Mouse (Mus musculus): ENCODE results near the gene Endod1. TPM values are rescaled to one million over a fixed set of nuclear protein-coding genes. Genes with fewer than 3 reads are reported as not detected.
"Not testable (repeated sequence)": the region's sequence is repeated elsewhere in the genome, so short reads cannot be mapped to it uniquely, and the experiment has no call there.

Endod1 gene
- polyA plus RNA-seq, 1 experiment from 2014 or later: 26.3 TPM

DNA sequence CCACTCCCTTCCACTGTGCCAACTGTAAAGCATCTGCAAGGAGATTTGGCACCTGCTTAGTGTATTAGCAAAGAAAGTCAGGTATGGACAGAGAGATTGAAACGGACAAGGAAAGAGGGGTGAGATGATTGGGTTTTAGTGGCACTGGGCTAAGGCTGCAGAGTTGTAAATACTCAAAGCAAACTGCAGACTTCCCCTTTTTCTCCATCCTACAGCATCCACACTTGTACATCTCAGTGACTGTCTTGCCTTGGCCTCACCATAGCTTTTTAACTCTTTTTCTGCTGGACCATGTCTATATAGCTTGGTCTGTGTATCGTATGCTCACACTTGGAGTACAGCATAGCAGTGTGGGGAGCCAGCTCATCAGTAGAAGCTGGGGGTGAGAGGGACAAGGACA is 30.5 kb downstream of the Endod1 start:
- no peaks in the 10 kb centered on the region for H3K9me3 ChIP-seq

DNA sequence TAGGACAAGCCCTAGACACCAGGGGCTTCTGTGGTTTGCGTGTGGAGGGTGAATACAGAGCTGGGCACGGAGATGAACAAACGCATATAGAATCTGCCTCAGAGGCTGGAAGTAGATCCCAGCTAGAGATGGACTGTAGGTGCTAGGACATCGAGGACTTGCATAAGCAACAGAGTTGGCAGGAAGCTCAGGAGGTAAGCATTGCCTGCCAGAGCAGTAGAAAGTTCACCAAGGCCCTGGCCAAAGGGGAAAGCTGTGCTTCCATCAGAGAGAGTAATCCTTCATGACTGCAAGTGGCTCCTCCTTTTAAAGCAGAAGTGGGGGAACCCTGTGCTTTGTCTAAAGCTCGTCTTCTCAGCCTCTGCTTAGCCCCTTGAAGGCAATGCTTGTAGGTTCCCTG is 31.9 kb downstream of the Endod1 start:
- Histone ChIP-seq H3K4me1 (no peaks in the 10 kb centered on the region), H3K4me3 (replicated peaks) (no peak overlapping the region), H3K27me3 (replicated peaks) (no peaks in the 10 kb centered on the region), H3K9me3 (no peaks in the 10 kb centered on the region), H3K4me2 (no peak overlapping the region), H3K9ac (no peak overlapping the region), H3K36me3 (no peaks in the 10 kb centered on the region), H3K27ac (no peak overlapping the region)
- WGBS: 80% methylated on average over 5 of the region's 5 CpGs
- ATAC-seq (ENCODE audit: insufficient read depth, low FRiP score, low read depth): no peak

More for the DNA sequence above, 30.5 kb downstream of the Endod1 start:
- H3K4me1 ChIP-seq: no peaks in the 10 kb centered on the region
- H3K9ac ChIP-seq: no peak overlapping the region
- H3K4me3 ChIP-seq (replicated peaks): no peak overlapping the region
- no peak for ATAC-seq (ENCODE audit: insufficient read depth, low FRiP score, low read depth)
- H3K27ac ChIP-seq: no peak overlapping the region
- H3K27me3 ChIP-seq (replicated peaks): no peaks in the 10 kb centered on the region
- 69% methylated on average over 2 of the region's 2 CpGs for WGBS
- H3K4me2 ChIP-seq: no peak overlapping the region
- no peaks in the 10 kb centered on the region for H3K36me3 ChIP-seq

DNA sequence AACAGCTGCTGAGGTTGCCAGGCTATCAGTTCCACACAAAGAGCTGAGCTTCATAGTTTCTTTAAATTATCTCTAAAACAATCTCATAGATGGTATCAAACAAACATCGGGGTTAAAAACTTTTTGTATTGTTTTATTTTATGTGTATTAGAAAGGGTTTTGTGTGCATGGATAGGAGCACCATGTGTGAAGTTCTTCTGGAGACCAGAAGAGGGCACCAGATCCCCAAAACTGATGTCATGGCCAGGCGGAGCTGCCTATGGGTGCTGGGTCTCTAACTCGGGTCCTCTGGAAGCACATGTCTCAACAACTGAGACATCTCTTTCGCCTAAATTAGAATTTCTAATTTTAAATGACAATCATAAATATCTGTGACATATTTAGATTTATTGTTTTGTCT is 32.9 kb downstream of the Endod1 start:
- Histone ChIP-seq H3K4me3 (replicated peaks) (no peak overlapping the region), H3K27ac (no peak overlapping the region), H3K4me2 (no peak overlapping the region), H3K9me3 (no peaks in the 10 kb centered on the region), H3K9ac (no peak overlapping the region), H3K27me3 (replicated peaks) (no peaks in the 10 kb centered on the region), H3K4me1 (no peaks in the 10 kb centered on the region), H3K36me3 (no peaks in the 10 kb centered on the region)
- ATAC-seq (ENCODE audit: insufficient read depth, low FRiP score, low read depth): no peak
- 53% methylated on average over 4 of the region's 4 CpGs for WGBS

DNA sequence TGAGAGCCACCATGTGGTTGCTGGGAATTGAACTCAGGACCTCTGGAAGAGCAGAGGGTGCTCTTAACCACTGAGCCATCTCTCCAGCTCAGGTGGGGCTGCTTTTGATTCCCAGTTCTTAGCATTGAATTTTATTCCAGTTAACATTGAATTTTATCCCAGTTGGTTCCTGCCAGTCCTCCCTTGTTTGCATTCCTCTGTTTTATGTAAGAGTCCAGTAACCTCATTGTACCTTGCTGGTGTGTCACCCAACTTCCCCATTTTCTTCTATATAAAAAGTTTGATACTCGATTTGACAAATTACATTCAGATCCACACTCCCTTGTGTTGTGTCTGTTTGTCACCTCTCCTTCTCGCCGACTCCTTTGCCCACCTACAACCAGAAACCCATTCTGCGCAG is 35.4 kb downstream of the Endod1 start:
- not testable (repeated sequence) for H3K36me3 ChIP-seq; H3K27me3 ChIP-seq (replicated peaks); H3K9ac ChIP-seq; H3K4me1 ChIP-seq; H3K27ac ChIP-seq; ATAC-seq (ENCODE audit: insufficient read depth, low FRiP score, low read depth); H3K4me3 ChIP-seq (replicated peaks); H3K9me3 ChIP-seq; H3K4me2 ChIP-seq
- WGBS: 88% methylated on average over 4 of the region's 4 CpGs

DNA sequence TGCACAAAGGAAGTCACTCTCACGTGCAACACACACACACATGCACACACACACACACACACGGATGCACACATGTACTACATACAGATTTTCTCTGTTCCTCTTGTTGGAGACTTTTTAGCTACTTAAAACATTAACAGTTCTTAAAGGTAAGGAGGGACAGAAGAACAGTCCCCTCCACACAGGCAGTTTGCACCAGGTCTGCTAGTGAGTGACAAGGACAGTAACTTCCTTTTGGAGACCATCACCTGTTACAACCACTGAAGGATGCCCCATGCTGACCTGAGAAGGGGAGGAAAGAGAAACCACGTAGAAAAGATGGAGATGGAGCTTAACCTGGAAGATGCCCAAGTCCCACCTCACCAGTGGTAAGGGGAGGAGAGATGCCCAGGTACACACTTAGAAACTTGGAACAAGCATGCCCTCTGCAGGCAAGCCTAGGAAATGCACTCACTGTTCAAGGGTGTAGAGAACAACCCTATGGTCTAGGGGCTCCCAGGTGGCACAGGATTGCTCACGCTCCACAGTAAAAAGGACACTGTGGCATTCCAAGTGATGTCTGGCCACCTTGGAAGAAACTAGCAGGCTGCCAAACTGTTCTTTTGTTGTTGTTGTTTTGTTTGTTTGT is 39.2 kb downstream of the Endod1 start:
- Histone ChIP-seq H3K27ac (no peak overlapping the region), H3K27me3 (replicated peaks) (no peaks in the 10 kb centered on the region), H3K9ac (no peak overlapping the region), H3K4me1 (no peaks in the 10 kb centered on the region), H3K36me3 (no peaks in the 10 kb centered on the region), H3K9me3 (no peaks in the 10 kb centered on the region), H3K4me3 (replicated peaks) (no peak overlapping the region), H3K4me2 (no peak overlapping the region)
- ATAC-seq (ENCODE audit: insufficient read depth, low FRiP score, low read depth): no peak
- 57% methylated on average over 4 of the region's 4 CpGs for WGBS

DNA sequence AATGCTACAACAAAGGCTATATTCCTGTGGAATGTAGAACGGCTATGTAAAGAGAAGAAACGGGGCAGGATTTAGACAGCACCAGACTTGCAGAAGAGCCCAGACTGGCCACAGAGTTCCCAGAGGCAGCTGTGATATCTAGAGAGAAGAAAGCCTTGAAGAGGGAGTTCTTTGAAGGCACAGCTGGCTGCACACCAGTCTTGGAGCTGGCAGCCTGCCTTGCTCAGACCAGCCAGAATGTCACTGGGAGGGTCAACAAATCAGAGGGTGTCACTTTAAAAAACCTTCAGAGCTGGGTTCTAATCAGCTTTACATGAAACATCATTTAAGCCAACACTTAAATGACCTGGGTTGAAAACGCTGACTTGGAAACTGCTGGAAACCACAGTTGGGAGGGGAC is 42.6 kb downstream of the Endod1 start:
- H3K4me1 ChIP-seq: no peaks in the 10 kb centered on the region
- no peak overlapping the region for H3K27ac ChIP-seq
- no peak overlapping the region for H3K4me2 ChIP-seq
- H3K36me3 ChIP-seq: no peaks in the 10 kb centered on the region
- H3K9me3 ChIP-seq: no peaks in the 10 kb centered on the region
- no peaks in the 10 kb centered on the region for H3K27me3 ChIP-seq (replicated peaks)
- no peak for ATAC-seq (ENCODE audit: insufficient read depth, low FRiP score, low read depth)
- WGBS: 58% methylated on average over 3 of the region's 3 CpGs
- no peak overlapping the region for H3K9ac ChIP-seq
- no peak overlapping the region for H3K4me3 ChIP-seq (replicated peaks)

DNA sequence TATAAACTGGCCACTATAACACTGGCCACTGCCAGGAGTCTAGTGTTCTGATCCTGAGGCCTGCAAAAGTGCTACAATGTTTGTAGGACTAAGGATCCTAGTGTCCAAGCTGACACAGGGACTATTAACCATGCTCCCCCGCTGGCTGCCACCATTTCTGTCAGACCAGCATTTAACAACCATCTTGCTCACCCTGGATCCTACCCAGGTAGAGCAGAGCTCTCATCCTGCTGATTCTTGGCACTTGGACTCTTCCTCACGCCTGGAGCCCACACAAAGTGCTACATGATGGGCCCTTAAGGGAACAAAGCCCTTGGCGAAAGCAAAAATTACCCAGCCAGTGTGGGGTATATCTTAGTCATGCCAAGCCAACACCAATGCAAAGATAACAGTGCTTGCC is 44.4 kb downstream of the Endod1 start:
- no peaks in the 10 kb centered on the region for H3K4me1 ChIP-seq
- 94% methylated on average over 3 of the region's 3 CpGs for WGBS
- H3K27ac ChIP-seq: no peak overlapping the region
- no peaks in the 10 kb centered on the region for H3K9me3 ChIP-seq
- H3K9ac ChIP-seq: no peak overlapping the region
- ATAC-seq (ENCODE audit: insufficient read depth, low FRiP score, low read depth): no peak
- no peak overlapping the region for H3K4me3 ChIP-seq (replicated peaks)
- H3K27me3 ChIP-seq (replicated peaks): no peaks in the 10 kb centered on the region
- H3K36me3 ChIP-seq: no peaks in the 10 kb centered on the region
- no peak overlapping the region for H3K4me2 ChIP-seq

DNA sequence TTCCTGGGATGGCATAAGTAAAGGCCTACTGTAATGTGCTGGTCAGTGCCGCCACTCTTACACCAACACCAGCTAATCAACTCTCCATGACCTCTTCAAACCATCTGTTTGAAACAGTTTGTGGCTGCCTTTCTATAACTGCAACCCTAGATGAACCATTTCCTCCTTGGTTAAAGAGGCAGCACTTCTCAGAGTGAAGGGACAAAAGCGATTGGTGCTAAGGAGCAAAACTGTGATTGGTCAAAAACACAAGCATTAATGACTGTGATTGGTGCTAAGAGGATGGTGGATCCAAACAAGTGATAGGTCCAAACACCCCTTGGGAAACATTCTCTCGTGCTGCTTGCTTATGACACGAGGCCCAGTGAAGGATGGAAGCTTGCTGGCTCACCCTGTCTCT is 45.5 kb downstream of the Endod1 start:
- no peaks in the 10 kb centered on the region for H3K9me3 ChIP-seq
- no peaks in the 10 kb centered on the region for H3K4me1 ChIP-seq
- H3K9ac ChIP-seq: no peak overlapping the region
- H3K27me3 ChIP-seq (replicated peaks): no peaks in the 10 kb centered on the region
- H3K27ac ChIP-seq: no peak overlapping the region
- H3K36me3 ChIP-seq: no peaks in the 10 kb centered on the region
- 78% methylated on average over 4 of the region's 4 CpGs for WGBS
- no peak overlapping the region for H3K4me2 ChIP-seq
- no peak for ATAC-seq (ENCODE audit: insufficient read depth, low FRiP score, low read depth)
- H3K4me3 ChIP-seq (replicated peaks): no peak overlapping the region

DNA sequence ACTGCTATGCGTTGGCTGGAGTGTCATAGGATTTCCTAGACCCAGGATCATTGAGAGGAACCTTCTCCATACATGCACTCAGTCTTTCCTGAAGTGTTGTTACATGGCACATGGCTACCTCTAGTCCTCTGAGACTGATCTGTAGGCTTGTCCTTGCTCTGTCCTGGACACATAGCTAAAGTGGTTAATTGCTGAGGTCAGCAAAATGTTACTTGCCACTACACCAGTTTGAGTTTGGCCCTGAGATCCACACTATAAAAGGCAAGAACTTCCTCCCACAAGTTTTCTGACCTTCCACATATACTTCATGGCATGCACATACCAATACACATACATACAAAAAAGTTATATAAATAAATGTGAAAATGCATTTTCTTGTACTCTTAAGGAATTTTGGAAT is 64.7 kb downstream of the Endod1 start:
- Histone ChIP-seq H3K4me2 (no peak overlapping the region), H3K9me3 (no peaks in the 10 kb centered on the region), H3K4me1 (no peaks in the 10 kb centered on the region), H3K27ac (no peak overlapping the region), H3K27me3 (replicated peaks) (no peaks in the 10 kb centered on the region), H3K36me3 (peaks cover 8% of the 10 kb centered on the region), H3K4me3 (replicated peaks) (no peak overlapping the region), H3K9ac (no peak overlapping the region)
- no peak for ATAC-seq (ENCODE audit: insufficient read depth, low FRiP score, low read depth)
- WGBS: 94% methylated on average over 1 of the region's 1 CpGs

DNA sequence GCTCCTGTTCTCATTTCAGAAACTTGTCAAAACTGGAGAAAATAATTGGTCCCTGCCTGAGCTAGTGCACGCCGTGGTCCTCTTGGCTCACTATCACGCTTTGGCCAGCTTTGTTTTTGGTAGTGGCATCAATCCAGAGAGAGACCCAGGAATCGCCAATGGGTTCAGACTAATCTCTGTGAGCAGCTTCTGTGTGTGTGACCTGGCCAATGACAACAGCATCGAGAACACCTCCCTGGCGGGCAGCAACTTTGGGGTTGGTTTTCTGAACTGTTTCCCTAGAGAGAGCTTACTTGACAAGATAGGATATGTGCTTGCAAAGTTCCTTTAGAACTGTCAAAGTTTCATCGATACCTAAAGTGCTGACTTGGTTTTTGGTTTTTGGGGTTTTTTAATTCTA is 66.8 kb downstream of the Endod1 start:
- no peak for ATAC-seq (ENCODE audit: insufficient read depth, low FRiP score, low read depth)
- 79% methylated on average over 7 of the region's 7 CpGs for WGBS
- H3K9me3 ChIP-seq: no peaks in the 10 kb centered on the region
- no peaks in the 10 kb centered on the region for H3K27me3 ChIP-seq (replicated peaks)
- H3K36me3 ChIP-seq: peaks cover 11% of the 10 kb centered on the region
- no peak overlapping the region for H3K9ac ChIP-seq
- H3K4me2 ChIP-seq: no peak overlapping the region
- H3K4me3 ChIP-seq (replicated peaks): no peak overlapping the region
- H3K4me1 ChIP-seq: no peaks in the 10 kb centered on the region
- no peak overlapping the region for H3K27ac ChIP-seq

DNA sequence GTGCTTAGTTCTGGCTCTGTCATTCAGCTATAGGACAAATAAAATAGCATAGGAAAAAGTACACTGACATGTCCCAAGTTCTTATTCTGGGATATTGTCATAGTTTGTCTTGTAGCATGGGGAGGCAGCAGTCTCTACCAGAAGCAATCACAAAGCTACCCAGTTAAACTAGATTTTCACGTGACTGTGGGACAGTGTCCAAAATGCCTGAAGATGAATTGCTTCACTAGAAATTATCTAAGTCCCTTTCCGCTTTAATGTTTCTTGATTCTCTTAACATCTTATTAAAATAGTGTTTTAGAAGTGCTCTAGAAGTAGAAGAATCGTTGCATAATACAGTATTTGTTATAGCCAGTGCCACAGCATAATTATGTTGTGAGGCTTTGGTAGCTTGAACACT is 67.3 kb downstream of the Endod1 start:
- Histone ChIP-seq H3K4me2 (no peak overlapping the region), H3K27ac (no peak overlapping the region), H3K36me3 (peaks cover 11% of the 10 kb centered on the region), H3K27me3 (replicated peaks) (no peaks in the 10 kb centered on the region), H3K4me3 (replicated peaks) (no peak overlapping the region), H3K9me3 (no peaks in the 10 kb centered on the region), H3K9ac (no peak overlapping the region), H3K4me1 (no peaks in the 10 kb centered on the region)
- WGBS: 83% methylated on average over 3 of the region's 3 CpGs
- no peak for ATAC-seq (ENCODE audit: insufficient read depth, low FRiP score, low read depth)

DNA sequence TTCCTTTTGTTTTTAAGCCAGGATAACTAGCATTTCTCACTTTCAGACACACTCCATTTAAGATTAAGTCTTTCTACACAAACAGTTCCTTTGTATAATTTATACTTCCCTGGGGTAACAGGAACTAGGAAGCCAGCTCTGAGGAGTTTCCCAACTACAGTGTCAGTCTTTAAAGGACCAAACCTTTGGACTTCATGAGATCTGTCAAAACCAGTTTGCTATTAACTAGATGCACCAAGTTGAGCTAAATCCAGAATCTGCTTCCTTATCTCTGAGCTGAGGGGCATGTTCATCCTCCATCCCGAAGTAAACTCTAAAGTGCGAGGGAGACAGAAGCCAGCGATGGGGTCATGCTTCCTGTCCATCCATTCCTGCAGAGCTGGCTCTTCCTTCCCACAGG is 74.0 kb downstream of the Endod1 start:
- Histone ChIP-seq H3K9me3 (no peaks in the 10 kb centered on the region), H3K36me3 (peaks cover 6% of the 10 kb centered on the region; the same call in 1 of the 2 replicates), H3K9ac (no peak overlapping the region), H3K4me3 (replicated peaks) (no peak overlapping the region), H3K27me3 (replicated peaks) (no peaks in the 10 kb centered on the region), H3K4me1 (no peaks in the 10 kb centered on the region), H3K27ac (no peak overlapping the region), H3K4me2 (no peak overlapping the region)
- 73% methylated on average over 3 of the region's 3 CpGs for WGBS
- ATAC-seq (ENCODE audit: insufficient read depth, low FRiP score, low read depth): no peak

Data from stomach, embryonic 15.5 days (tissue).